Mouse (Mus musculus) forebrain, embryonic 14.5 days (tissue): Measurements from ENCODE around the gene Thsd4. TPM values are rescaled to one million over a fixed set of nuclear protein-coding genes. Genes with fewer than 3 reads are reported as not detected.

Experiments used
- ATAC-seq: fragments of 200-750 bp; cut with Nextera tagmentation; 2 replicates; pipeline ENCODE4 v1.8.0; 2017; ENCODE audit warnings: mild to moderate bottlenecking, moderate library complexity
- DNase-seq: peaks from one replicate; pipeline ENCODE4 v3.0.0-alpha.2; 2015; ENCODE audit warnings: low spot score
- H3K27ac ChIP-seq: fragments of 300-500 bp; sonication (generic); 2 replicates; pipeline ENCODE4 v1.5.1; 2014; ENCODE audit warnings: low read depth, mild to moderate bottlenecking, control low read depth, low read length, moderate library complexity
- H3K27me3 ChIP-seq: fragments of 300-500 bp; sonication (generic); replicated peaks from 2 replicates; pipeline ENCODE4 v1.6.1; 2014; ENCODE audit warnings: low read length, control low read depth, mixed read lengths; ENCODE audit not compliant: control insufficient read depth, insufficient read depth
- H3K36me3 ChIP-seq: fragments of 300-500 bp; sonication (generic); 2 replicates; pipeline ENCODE4 v1.6.1; 2014; ENCODE audit warnings: low read length, control low read depth; ENCODE audit not compliant: control insufficient read depth, insufficient read depth
- H3K4me1 ChIP-seq: fragments of 300-500 bp; sonication (generic); 2 replicates; pipeline ENCODE4 v1.6.1; 2014; ENCODE audit warnings: antibody characterized with exemption, low read length, control low read depth; ENCODE audit not compliant: control insufficient read depth, insufficient read depth
- H3K4me2 ChIP-seq: fragments of 300-500 bp; sonication (generic); 2 replicates; pipeline ENCODE4 v1.6.1; 2014; ENCODE audit warnings: mild to moderate bottlenecking, control low read depth, low read length
- H3K4me3 ChIP-seq: fragments of 300-500 bp; sonication (generic); 2 replicates; pipeline ENCODE4 v1.5.1; 2014; ENCODE audit warnings: low read depth, low read length, control low read depth
- H3K9ac ChIP-seq: fragments of 300-500 bp; sonication (generic); 2 replicates; pipeline ENCODE4 v1.6.1; 2014; ENCODE audit warnings: mild to moderate bottlenecking, low read length, control low read depth, moderate library complexity
- H3K9me3 ChIP-seq: fragments of 300-500 bp; sonication (generic); replicated peaks from 2 replicates; pipeline ENCODE4 v1.6.1; 2016; ENCODE audit warnings: low read length, control low read depth, mixed read lengths; ENCODE audit not compliant: control insufficient read depth
- WGBS: fragments of 180-500 bp; shearing (Covaris S2); extraction: QIAGEN DNeasy Blood & Tissue Kit; methylation state at CpG from one replicate; pipeline ENCODE4 v1.1.7; 2014; 5-methylcytosine and 5-hydroxymethylcytosine counted together
- polyA plus RNA-seq: library from polyadenylated mRNA; unstranded; fragments of >200 nt; fragmentation: Nextera tagmentation; extraction: Ambion mirVana; gene quantifications from 2 replicates; pipeline ENCODE4 v1.2.1, GENCODE M21; 2014

The Thsd4 gene
- polyA plus RNA-seq, 1 experiment from 2014 or later: 3.4 TPM

DNA sequence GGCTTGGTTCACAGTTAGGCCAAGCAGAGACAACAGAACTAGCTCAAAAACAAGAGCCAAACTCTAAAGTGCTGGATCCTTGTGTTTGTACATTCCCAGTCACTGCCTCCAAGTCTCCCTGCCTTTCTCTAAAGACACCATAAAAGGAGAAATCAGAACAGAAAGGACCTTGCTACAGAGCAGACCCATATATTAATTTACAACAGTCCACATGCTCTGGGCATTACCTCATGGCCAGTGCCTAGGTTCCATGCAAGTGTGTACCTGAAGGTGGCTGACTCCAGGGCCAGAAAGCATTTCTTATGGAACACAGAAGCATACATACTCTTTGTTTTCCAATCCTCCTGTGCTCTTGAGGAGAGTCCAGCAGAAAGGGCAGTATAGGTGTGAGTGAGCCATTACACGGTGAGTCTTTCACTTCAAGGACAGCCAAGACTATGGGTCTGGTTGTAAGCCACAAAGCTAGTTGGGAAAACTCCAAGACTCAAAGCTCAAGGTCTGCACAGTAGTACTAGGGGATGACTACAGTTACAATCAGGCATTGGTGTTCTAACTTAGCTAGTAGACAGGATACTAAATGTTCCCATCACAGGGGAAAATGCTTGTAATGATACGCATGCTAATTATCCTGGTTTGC lies 216.5 kb downstream of the Thsd4 start:
- H3K27ac ChIP-seq: no peak overlapping the region
- ATAC-seq: no peak

DNA sequence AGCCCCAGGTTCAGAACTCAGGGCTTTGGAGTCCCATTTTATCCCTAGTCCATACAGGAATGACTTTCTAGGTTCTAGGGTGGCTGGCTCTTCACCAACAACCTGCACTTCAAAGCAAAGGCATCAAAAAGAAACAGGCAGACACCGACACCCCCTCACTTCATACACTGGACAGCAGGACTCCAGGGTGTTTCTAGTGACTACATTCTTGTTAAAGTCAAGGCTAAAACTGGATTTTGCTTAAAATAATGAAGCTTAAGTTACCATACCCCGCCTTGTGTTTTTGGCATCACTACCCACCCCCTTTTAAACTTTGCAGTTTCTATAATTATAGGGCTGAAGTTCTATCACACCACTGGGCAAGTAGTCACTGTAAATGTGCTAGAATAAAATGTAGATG lies 225.6 kb downstream of the Thsd4 start:
- Histone ChIP-seq H3K4me1 (no peaks in the 10 kb centered on the region), H3K36me3 (no peaks in the 10 kb centered on the region), H3K4me2 (no peak overlapping the region), H3K9me3 (peaks cover 6% of the 10 kb centered on the region; the same call in 1 of the 2 replicates), H3K27me3 (no peaks in the 10 kb centered on the region), H3K4me3 (no peak overlapping the region), H3K9ac (no peak overlapping the region), H3K27ac (no peak overlapping the region)
- WGBS: 92% methylated on average over 2 of the region's 2 CpGs
- ATAC-seq (no peak), DNase-seq (no peak)

More for the DNA sequence above, 216.5 kb downstream of the Thsd4 start:
- WGBS: 90% methylated on average over 2 of the region's 2 CpGs
- Histone ChIP-seq H3K9me3 (peaks cover 6% of the 10 kb centered on the region; the same call in 1 of the 2 replicates), H3K27me3 (no peaks in the 10 kb centered on the region), H3K4me1 (peaks cover 8% of the 10 kb centered on the region), H3K4me2 (no peak overlapping the region), H3K9ac (no peak overlapping the region), H3K4me3 (no peak overlapping the region), H3K36me3 (no peaks in the 10 kb centered on the region)
- no peak for DNase-seq

DNA sequence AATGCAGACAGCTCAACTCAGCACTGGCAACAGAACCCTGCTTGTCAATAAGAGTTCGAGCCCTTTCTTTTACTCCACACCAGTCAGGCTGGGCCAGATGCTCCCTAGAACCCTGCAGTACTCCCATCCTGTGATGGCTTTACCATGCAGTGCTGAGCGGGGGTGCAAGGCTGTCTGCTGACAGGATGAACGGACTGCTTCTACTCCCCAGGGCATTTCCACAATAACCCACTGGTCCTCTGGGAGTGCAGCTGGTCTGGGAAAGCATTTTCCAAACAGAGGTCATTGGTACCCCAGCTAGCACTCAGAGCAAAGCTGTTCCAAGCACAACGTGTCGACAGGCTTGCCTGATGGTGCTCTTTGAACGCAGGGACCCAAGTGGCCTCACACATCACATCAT lies 226.6 kb downstream of the Thsd4 start:
- no peak for DNase-seq
- Histone ChIP-seq H3K36me3 (no peaks in the 10 kb centered on the region), H3K27me3 (no peaks in the 10 kb centered on the region), H3K9ac (no peak overlapping the region), H3K27ac (no peak overlapping the region), H3K4me2 (no peak overlapping the region), H3K9me3 (no peaks in the 10 kb centered on the region), H3K4me3 (no peak overlapping the region), H3K4me1 (no peaks in the 10 kb centered on the region)
- WGBS: 75% methylated on average over 6 of the region's 6 CpGs
- no peak for ATAC-seq

DNA sequence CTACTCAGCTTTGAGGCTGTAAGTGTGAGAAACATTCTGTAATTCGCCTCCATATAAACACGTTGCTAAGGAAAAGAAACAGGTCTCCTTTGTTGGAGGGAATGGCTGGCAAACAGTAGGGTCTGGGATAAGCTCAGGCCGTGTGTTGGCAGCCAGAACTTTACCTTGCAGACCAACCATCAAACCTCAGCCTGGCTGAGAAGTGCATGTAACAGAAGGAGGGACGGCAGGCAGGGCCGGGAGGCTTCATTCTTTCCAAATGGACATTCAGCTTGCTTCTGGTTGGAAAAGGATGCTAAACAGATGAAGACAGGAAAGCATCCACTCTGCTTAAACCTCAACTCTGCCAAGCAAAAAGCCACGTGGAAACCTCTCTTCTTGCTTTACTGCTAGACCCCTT lies 228.7 kb downstream of the Thsd4 start:
- ATAC-seq (no peak), DNase-seq (no peak)
- no peak overlapping the region for H3K9ac ChIP-seq
- H3K36me3 ChIP-seq: no peaks in the 10 kb centered on the region
- WGBS: 81% methylated on average over 6 of the region's 6 CpGs
- H3K9me3 ChIP-seq: no peaks in the 10 kb centered on the region
- no peaks in the 10 kb centered on the region for H3K27me3 ChIP-seq
- no peak overlapping the region for H3K4me2 ChIP-seq
- no peak overlapping the region for H3K27ac ChIP-seq
- H3K4me1 ChIP-seq: no peaks in the 10 kb centered on the region
- H3K4me3 ChIP-seq: no peak overlapping the region

DNA sequence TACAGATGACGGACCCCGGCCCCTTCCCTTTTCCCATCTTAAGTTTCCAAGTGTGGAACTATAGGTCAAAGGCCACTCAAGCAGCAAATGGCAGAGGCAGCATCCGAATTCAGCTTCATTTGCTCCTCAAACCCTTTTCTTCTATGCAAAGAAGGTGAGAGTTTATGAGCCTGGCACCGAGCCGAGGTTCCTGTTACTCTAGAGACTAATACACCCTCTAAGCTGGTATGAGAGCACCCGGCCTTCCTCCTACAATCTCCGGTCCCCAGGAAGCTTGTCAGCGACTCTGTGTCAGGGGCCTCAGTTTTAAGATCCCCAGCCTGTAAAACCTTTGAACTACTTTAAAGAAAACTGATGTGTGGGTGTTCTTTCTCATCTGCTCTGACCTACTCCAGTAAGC lies 231.1 kb downstream of the Thsd4 start:
- no peaks in the 10 kb centered on the region for H3K4me1 ChIP-seq
- H3K4me2 ChIP-seq: no peak overlapping the region
- DNase-seq (no peak), ATAC-seq (no peak)
- WGBS: 89% methylated on average over 8 of the region's 8 CpGs
- H3K36me3 ChIP-seq: no peaks in the 10 kb centered on the region
- H3K9ac ChIP-seq: no peak overlapping the region
- no peak overlapping the region for H3K27ac ChIP-seq
- no peaks in the 10 kb centered on the region for H3K27me3 ChIP-seq
- H3K9me3 ChIP-seq: no peaks in the 10 kb centered on the region
- H3K4me3 ChIP-seq: no peak overlapping the region

DNA sequence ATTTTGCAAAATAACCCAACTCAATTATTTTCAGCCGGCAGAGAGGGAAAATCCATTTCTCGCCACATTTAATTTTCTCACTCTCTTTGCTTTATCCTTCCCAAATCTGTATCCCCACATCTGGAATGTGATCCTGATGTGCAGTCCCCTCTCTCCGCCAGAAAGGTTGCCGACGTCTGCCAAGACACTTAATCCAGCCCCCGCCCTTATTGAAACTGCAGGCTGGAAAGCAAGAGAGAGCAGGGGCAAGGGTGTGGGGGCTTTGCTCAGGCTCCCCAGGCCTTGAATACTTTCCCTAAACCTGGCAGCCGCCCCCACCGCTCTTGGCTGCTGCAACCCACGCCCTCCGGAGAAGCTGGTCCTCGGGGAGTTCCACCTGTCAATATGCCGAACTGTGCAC lies 233.1 kb downstream of the Thsd4 start:
- no peak overlapping the region for H3K9ac ChIP-seq
- H3K27ac ChIP-seq: no peak overlapping the region
- H3K4me3 ChIP-seq: no peak overlapping the region
- no peak overlapping the region for H3K4me2 ChIP-seq
- no peaks in the 10 kb centered on the region for H3K36me3 ChIP-seq
- H3K4me1 ChIP-seq: peaks cover 9% of the 10 kb centered on the region
- no peaks in the 10 kb centered on the region for H3K27me3 ChIP-seq
- no peaks in the 10 kb centered on the region for H3K9me3 ChIP-seq
- WGBS: 74% methylated on average over 12 of the region's 12 CpGs
- DNase-seq (no peak), ATAC-seq (no peak)

DNA sequence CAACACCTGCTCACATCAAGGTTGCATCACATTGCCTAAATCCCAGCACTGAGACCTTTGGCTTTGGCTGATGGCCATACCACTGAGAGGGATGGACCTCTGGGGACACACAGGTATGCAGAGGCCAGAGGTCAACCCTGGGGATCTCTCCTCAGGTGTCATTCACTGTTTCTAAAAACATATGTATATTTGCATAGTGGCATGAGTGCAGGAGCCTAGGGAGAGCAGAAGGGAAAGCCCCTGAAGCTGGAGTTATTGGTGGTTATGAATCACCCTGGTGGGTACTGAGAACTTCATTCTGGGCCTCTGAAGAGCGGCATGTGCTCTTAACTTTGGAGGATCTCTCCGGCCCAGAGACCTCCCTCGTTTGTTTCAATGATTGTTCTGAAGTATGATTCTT lies 235.5 kb downstream of the Thsd4 start:
- DNase-seq: no peak
- Histone ChIP-seq H3K9me3 (no peaks in the 10 kb centered on the region), H3K4me2 (no peak overlapping the region), H3K36me3 (no peaks in the 10 kb centered on the region), H3K4me3 (no peak overlapping the region), H3K4me1 (peaks cover 9% of the 10 kb centered on the region), H3K27ac (no peak overlapping the region), H3K9ac (no peak overlapping the region), H3K27me3 (no peaks in the 10 kb centered on the region)
- 98% methylated on average over 3 of the region's 3 CpGs for WGBS
- ATAC-seq: no peak

DNA sequence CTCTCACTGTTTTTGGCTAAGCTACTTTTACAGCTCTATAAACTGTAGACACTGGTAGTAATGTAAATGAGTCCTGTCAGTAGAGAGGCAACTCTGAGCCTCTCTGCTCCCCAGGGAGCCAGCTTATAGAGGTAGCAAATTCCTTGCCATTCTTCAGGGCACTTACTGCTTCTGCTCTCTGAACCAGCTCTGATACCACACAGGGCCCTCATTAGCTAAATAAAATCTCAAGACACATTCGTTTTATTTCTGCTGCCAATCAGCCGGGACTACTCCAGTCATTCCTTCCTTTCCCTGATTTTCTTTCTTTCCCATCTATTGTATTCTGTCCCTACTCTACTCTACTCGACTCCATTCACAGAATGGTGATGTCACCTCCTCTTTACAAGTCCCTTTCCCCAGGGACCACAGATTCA lies 236.8 kb downstream of the Thsd4 start:
- peak; percentile 59 for DNase-seq
- H3K4me3 ChIP-seq: no peak overlapping the region
- no peak overlapping the region for H3K9ac ChIP-seq
- H3K27ac ChIP-seq: 0 out of 2 replicates have a peak overlapping the region, but pooled peaks have one; percentile 21
- H3K4me1 ChIP-seq: peaks cover 9% of the 10 kb centered on the region
- H3K36me3 ChIP-seq: no peaks in the 10 kb centered on the region
- peak; percentile 50; the same call in 1 of the 2 replicates for ATAC-seq
- H3K9me3 ChIP-seq: no peaks in the 10 kb centered on the region
- H3K27me3 ChIP-seq: no peaks in the 10 kb centered on the region
- no peak overlapping the region for H3K4me2 ChIP-seq
- 1% methylated on average over 3 of the region's 3 CpGs for WGBS

DNA sequence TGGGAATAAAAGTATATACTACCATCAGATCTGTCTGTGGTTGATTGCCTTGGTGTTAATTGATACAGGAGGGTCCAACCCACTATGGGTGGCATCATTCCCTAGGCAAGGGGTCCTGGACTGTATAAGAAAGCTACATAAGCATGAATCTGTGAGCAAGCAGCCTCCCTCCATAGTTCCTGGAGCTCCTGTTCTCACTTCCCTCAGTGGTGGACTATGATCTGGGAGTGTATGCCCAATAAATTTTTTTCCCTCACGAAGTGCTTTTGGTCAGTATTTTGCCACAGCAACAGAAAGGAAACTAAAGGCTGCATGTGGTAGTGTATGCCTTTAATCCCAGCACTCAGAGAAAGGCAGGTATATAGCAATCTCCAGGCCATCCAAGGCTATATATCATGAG lies 237.5 kb downstream of the Thsd4 start:
- no peaks in the 10 kb centered on the region for H3K36me3 ChIP-seq
- ATAC-seq (no peak), DNase-seq (no peak)
- H3K9me3 ChIP-seq: no peaks in the 10 kb centered on the region
- no peaks in the 10 kb centered on the region for H3K27me3 ChIP-seq
- peak overlapping the region; percentile 39; the same call in 1 of the 2 replicates for H3K27ac ChIP-seq
- H3K9ac ChIP-seq: no peak overlapping the region
- no peak overlapping the region for H3K4me3 ChIP-seq
- 81% methylated on average over 1 of the region's 1 CpGs for WGBS
- H3K4me1 ChIP-seq: peaks cover 9% of the 10 kb centered on the region
- no peak overlapping the region for H3K4me2 ChIP-seq
